Mouse (Mus musculus): ENCODE measurements at regions not wholly inside any gene's neighbourhood (a gene's known extent, or its start where the extent isn't known, plus 50 kb on each side); places are given as distances from the start of the nearest gene placed in this dataset.
A peak's percentile ranks its signal among the peaks of the same experiment; 100 is the strongest.
"Not testable (repeated sequence)": the region's sequence is repeated elsewhere in the genome, so short reads cannot be mapped to it uniquely, and the experiment has no call there.

DNA sequence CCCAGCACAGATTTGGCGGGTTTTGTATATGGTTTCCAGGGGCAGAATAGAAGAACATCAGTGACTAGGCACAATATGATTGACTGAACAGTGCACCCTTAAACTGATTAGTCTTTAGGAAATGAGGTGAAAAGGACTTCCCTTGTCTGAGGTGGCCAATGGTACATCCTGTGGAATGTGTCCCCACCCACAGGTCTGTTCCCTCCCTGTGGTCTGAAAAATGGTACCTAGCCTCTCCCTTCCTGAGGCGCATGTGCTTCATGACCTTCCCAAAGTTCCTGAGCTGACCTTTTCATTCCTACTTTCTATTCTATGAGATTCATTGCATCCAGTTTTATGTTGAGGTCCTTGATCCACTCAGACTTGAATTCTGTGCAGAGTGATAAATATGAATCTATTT is 76.0 kb downstream of the Zfp97 start:
- DNase-seq (ENCODE audit: low spot score): not testable (repeated sequence)

DNA sequence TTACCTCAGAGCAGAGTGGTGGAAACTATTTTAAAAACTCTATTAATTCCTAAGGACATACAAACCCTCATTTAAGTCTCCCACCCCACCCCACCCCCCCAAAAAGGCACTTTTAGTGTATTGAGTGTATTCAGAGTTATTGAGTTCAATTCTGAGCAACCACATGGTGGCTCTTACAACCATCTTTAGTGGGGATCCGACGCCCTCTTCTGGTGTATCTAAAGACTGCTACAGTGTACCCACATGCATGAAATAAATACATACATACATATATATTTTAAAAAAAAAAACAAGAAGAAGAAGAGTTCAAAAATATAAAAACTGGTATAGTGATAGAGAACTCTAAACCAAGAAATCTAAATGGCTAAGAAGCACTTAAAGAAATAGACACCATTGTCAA is 107.9 kb downstream of the Zfp97 start:
- no peak for DNase-seq (ENCODE audit: low spot score)

DNA sequence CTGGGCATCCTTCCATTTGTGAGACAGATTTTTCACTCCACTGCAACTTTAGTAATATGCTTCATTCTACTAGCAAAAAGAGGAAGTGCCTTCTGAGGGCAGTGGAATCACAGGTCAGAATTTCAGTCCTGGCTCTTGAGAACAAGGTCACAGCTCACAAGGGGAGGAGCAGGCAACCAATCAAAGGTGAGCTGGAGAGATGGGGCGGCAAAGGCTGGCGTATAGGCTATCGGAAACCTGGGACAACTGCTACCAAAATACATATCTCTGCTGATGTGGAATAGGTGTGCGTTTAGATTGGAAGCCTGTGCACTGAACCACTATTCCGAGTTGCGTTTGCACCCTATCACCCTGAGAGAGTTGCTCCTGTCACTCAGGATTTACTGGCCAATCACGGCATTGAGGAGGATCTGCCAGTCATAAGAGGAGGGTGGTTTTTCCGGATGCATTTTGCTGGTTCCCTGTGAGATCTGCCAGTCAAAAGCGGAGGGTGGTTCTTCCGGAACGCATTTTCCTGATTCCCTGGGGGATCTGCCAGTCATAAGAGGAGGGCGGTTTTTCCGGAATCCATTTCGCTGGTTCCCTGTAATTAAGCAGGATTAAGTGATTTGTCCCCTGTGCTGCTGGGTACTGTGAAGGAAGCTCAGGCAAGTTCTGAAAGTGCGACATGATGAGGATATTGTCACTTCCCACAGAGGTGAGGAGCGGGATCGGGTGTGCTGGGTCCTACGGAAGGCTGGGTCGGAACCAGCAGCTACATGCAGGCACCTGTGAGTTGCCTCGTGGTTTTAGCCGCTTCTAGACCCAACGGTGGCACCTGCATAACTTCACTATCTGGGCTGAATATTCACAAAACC is 113.3 kb downstream of the Zfp97 start:
- DNase-seq (ENCODE audit: low spot score): peak; percentile 95

DNA sequence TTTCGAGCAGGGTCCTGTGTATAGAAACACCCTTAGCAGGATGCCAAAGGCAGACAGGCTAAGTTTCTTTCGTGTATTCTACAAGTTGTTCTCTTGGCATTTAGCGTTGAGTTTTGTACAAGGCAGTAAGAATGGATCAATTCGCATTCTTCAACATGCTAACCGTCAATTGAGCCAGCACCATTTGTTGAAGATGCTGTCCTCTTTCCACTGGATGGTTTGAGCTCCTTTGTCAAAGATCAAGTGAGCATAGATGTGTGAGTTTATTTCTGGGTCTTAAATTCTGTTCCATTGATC is 113.9 kb downstream of the Zfp97 start:
- not testable (repeated sequence) for DNase-seq (ENCODE audit: low spot score)
